Mouse (Mus musculus) urinary bladder, postnatal 4 days (tissue): ENCODE results near the gene Ctla2b.
"Not testable (repeated sequence)": the region's sequence is repeated elsewhere in the genome, so short reads cannot be mapped to it uniquely, and the experiment has no call there.

Source experiments
- DNase-seq, 2 experiments: peaks; one replicate each; pipeline ENCODE4 v3.0.0; 2021 to 2022; ENCODE audit warnings: low spot score in 2 of 2

The Ctla2b gene

DNA sequence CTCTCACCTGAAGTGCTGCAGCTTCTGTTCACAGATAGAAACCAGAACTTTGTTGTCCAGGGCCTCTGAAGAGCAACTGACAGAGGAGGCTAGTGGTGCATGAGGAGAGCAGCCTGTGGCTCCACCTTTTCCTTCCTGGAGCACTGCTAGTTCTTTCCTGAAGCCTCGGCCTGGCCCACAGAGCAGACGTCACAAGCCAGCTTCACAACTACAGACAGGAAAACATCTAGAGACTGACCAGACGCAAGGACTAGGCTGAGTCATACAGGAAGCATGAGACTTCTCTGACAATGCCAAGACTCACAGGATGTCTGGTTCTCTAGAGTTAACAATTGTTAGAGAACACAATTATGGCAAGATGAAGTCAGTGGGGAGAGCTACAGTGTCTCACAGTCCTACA lies at the start of gene Ctla2b:
TSS of gene Ctla2b (minus strand) at position 120 of the 400 bp plus-strand sequence.
- DNase-seq, result no peak

DNA sequence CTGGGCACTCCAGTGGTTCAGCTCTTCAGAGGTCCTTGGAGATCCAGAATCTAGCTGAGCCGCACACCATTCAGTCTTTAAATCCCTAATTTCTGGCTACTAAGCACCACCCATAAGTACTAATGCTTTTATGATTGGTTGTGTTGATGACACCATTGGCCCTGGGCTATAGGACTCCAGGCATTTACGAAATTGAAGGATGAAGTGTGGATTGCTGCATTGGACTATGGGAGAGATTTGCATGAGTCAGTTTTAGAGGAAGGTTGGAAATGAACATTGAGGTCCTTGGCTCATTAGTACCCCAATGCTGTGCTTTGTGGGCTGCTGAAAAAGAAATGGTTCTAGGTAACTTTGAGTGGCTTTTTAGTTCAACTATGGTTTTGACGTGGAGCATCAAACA lies 44.6 kb upstream of the Ctla2b start, which contains the start of gene Tpbpa:
TSS of gene Tpbpa (minus strand) at position 101 of the 400 bp plus-strand sequence.
- DNase-seq, result not testable (repeated sequence)

DNA sequence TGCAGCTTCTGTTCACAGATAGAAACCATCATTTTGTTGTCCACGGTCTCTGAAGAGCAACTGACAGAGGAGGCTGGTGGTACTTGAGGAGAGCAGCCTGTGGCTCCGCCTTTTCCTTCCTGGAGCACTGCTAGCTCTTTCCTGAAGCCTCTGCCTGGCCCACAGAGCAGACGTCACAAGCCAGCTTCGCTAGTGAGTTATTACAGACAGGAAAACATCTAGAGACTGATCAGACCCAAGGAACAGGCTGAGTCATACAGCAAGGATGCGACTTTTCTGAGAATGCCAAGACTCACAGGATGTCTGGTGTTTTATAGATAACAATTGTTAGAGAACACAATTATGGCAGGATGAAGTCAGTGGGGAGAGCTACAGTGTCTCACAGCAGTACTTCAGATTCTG lies 39.3 kb upstream of the Ctla2b start, which contains the start of the genes Gm49391 and Ctla2a:
TSS of gene Gm49391 (minus strand) at position 72 of the 402 bp plus-strand sequence.
TSS of gene Ctla2a (minus strand) at position 126 of the 402 bp plus-strand sequence.
- no peak for DNase-seq

DNA sequence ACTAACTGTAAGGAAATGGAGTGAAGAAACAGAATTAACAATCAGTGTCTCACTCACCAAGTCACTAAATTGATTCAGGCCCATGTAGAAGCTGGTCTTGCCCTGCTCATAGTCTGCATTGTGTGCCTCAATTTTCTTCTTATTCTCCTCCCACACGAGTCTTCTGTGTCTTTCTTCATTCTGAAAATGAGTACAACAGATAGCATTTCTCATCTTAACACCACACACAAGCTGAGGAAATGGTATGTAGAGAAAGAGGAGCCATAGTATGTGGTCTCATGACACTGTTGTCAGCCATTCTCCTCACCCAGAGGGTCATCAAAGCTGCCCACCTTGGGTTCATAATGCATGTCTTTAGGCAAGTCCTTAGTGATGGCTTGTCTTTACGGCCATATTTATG lies 38.2 kb upstream of the Ctla2b start, which contains the start of gene Gm49393:
TSS of gene Gm49393 (minus strand) at position 101 of the 400 bp plus-strand sequence.
- not testable (repeated sequence) for DNase-seq

DNA sequence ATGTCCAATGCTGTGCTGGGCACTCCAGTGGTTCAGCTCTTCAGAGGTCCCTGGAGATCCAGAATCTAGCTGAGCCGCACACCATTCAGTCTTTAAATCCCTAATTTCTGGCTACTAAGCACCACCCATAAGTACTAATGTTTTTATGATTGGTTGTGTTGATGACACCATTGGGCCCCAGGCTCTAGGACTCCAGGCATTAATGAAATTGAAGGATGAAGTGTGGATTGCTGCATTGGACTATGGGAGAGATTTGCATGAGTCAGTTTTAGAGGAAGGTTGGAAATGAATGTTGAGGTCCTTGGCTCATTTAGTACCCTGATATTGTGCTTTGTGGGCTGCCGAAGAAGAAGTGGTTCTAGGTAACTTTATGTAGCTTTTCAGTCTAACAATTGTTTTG lies 7.5 kb upstream of the Ctla2b start, which contains the start of gene Tpbpb:
TSS of gene Tpbpb (minus strand) at position 101 of the 400 bp plus-strand sequence.
- DNase-seq, result not testable (repeated sequence)

DNA sequence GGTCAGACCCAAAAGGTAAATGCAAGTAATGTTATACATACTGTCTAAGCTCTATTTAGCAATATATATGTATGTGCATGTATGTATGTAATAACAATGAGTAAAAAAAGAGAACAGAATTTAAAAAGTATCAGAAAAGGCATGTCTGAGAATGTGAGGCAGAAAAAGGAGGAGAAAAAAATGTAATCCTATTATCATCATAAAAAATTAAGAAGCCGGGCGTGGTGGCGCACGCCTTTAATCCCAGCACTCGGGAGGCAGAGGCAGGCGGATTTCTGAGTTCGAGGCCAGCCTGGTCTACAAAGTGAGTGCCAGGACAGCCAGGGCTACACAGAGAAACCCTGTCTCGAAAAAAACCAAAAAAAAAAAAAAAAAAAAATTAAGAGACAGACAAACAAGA lies 453 bp downstream of the Ctla2b start, which contains the start of gene Gm49392:
TSS of gene Gm49392 (minus strand) at position 101 of the 400 bp plus-strand sequence.
- DNase-seq, result not testable (repeated sequence)

DNA sequence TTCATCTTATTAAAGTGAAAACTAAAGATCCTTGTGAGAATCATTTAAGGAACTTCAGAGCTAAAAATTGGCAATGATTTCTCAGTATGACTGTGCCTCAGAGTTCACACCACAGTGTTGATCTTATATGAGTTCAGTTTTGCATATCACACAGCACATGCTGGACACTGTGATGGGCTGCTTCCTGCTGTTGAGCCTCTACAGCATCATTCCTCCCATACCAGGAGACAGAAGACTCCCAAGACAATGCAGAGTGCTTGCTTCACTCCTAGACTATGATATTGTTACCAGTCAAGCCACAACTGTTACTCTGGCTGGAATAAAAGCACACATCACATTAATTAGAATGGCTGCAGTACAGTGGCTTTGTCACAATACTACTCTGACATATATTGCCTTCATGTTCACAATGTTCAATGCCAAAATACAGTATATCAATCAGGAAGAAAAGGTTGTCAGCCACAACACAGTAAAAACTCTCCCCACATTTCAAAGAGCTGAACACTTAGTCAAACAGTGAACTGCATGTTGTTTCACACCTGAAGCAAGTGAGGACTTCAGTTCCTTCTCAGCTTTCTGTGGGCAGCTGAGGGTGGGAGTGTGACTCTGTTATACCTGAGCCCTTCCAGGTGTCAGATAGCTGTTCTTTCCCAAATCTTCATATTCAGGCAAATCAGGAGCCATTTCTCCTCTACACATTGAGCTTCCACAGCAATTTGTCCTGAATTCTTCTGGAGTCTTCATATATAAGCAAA lies 1.7 kb downstream of the Ctla2b start:
- no peak for DNase-seq

DNA sequence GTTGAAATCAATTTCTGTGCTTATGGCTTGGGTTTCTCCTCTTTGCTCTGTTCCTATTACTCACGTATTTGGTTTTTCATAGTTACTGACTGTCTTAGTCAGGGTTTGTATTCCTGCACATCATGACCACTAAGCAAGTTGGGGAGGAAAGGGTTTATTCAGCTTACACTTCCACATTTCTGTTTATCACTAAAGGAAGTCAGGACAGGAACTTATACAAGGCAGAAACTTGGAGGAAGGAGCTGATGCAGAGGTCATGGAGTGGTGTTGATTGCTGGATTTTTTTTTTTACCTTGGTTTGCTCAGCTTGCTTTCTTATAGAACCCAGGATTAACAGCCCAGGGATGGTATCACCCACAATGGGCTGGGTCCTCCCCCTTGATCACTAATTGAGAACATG lies 4.9 kb downstream of the Ctla2b start:
- no peak for DNase-seq

DNA sequence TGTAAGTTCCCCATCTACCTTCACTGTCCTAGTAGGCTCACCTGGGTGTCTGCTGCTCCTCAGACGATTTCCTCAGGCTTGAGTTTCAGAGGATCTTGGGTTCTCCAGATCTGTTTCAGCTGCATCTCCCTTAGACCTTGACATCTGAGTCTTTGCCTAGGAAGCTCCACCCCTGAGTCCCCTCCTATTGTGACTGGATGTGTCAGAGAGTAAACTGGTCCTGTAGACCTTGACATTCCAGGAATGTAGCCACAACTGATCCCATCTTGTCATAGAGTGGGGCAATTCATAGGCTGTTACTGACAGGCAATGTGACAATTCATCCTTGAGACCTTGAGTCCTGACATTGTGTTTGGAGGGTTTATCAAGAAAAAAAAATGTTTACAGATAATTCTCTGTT lies 33.0 kb downstream of the Ctla2b start, which contains the start of gene 4930486L24Rik:
TSS of gene 4930486L24Rik (minus strand) at position 195 of the 400 bp plus-strand sequence.
- DNase-seq, result no peak

DNA sequence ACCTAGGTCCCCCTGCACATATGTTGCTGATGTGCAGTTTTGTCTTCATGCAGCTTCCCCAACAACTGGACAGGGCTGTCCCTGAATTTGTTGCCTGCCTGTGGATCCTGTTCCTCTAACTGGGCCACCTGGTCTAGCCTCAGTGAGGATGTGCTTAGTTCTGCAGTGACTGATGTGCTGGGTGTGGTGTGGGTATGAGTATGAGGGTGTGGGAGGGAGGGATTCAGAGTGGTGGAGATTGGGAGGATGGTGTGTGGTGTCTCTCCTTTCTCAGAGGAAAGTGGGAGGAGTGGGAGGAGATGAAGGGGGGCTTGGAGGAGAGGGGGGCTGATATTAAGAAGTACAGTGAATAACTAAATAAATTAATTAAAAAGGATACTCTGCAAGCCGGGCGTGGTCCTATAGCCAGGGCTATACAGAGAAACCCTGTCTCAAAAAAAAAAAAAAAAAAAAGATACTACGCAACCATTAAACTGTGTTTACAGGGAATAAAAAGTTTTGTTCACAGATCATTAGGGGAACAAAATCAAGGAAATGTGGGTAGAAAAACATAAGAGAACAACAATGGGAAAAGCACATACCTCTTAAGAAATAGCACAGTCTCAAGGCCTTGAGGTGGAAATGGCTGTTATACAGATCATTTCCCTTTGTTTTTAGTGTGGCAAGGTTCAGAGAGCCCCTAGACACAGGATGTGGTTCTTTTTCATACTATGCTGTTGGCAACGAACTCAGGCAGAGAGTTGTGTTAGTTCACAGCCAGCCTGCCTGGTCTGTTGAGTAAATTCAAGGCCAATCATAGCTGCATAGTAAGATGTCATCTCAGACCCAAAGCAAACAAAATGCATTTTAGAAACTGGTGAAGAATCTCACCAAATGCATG lies 48.8 kb downstream of the Ctla2b start:
- DNase-seq, result no peak
